Mouse (Mus musculus): ENCODE results near the gene Il5. TPM values are rescaled to one million over a fixed set of nuclear protein-coding genes. Genes with fewer than 3 reads are reported as not detected.

Gene Il5
- polyA plus RNA-seq (2012; ENCODE audit: low replicate concordance) = not detected in 2 replicates

GRCm38 (mm10) chr11:53720715-53721114, at the start of gene Il5:
Il5 (plus strand) TSS chr11:53720794.

GRCm38 (mm10) chr11:53706934-53707717, 13.5 kb upstream of the Il5 start, which contains the start of gene Rad50:
Rad50 (minus strand) TSS chr11:53707319.

GRCm38 (mm10) chr11:53769760-53770124, 49.1 kb downstream of the Il5 start, which contains the start of gene Irf1:
Irf1 (plus strand) TSS chr11:53770014.

GRCm38 (mm10) chr11:53773087-53773486, 52.5 kb downstream of the Il5 start, which contains the start of gene Gm17334:
Gm17334 (minus strand) TSS chr11:53773187.

Other genes starting within 250 kb of the Il5 start
- gene Gm9945, start 240.6 kb upstream of the Il5 start, polyA plus RNA-seq (2012; ENCODE audit: low replicate concordance) = not detected in 2 replicates
- 0.83 and 6.3 TPM in 2 replicates for gene Sowaha, start 240.5 kb upstream of the Il5 start, polyA plus RNA-seq (2012; ENCODE audit: low replicate concordance)
- gene Sept8, start 201.5 kb upstream of the Il5 start, polyA plus RNA-seq (2012; ENCODE audit: low replicate concordance) = 9.5 and 20.4 TPM in 2 replicates
- 1.5 and 3.1 TPM in 2 replicates for gene Kif3a, start 153.4 kb upstream of the Il5 start, polyA plus RNA-seq (2012; ENCODE audit: low replicate concordance)
- gene Il4, start 102.1 kb upstream of the Il5 start, polyA plus RNA-seq (2012; ENCODE audit: low replicate concordance) = 0.38 TPM in 1 of 2 replicates, not detected in the other
- gene Il13, start 86.1 kb upstream of the Il5 start, polyA plus RNA-seq (2012; ENCODE audit: low replicate concordance) = 0.15 and 0.26 TPM in 2 replicates
- gene Rad50, start 13.5 kb upstream of the Il5 start, polyA plus RNA-seq (2012; ENCODE audit: low replicate concordance) = 8.4 and 9.3 TPM in 2 replicates
- gene Irf1, start 49.2 kb downstream of the Il5 start, polyA plus RNA-seq (2012; ENCODE audit: low replicate concordance) = 22.9 and 42.6 TPM in 2 replicates
- gene Gm17334, start 52.4 kb downstream of the Il5 start, polyA plus RNA-seq (2012; ENCODE audit: low replicate concordance) = not detected in 2 replicates
- gene Gm12216, start 138.5 kb downstream of the Il5 start, polyA plus RNA-seq (2012; ENCODE audit: low replicate concordance) = 5.2 and 10.3 TPM in 2 replicates
- 6.6 and 13.3 TPM in 2 replicates for gene Slc22a5, start 170.9 kb downstream of the Il5 start, polyA plus RNA-seq (2012; ENCODE audit: low replicate concordance)

Data from hematopoietic multipotent progenitor cell, adult 10-12 weeks (in vitro differentiated cells).